Mouse (Mus musculus) midbrain, embryonic 12.5 days (tissue): ENCODE results near the gene Sstr3. TPM values are rescaled to one million over a fixed set of nuclear protein-coding genes. Genes with fewer than 3 reads are reported as not detected.

ENCODE experiments used
- ATAC-seq: fragments of 200-750 bp; cut with Nextera tagmentation; 2 replicates; pipeline ENCODE4 v1.8.0; 2017; ENCODE audit warnings: low read depth, moderate TSS enrichment, moderate library complexity; ENCODE audit not compliant: low FRiP score
- H3K27ac ChIP-seq: fragments of 300-500 bp; sonication (generic); replicated peaks from 2 replicates; pipeline ENCODE4 v1.5.1; 2016; ENCODE audit warnings: mild to moderate bottlenecking
- H3K27me3 ChIP-seq: fragments of 300-500 bp; sonication (generic); 2 replicates; pipeline ENCODE4 v1.6.1; 2016; ENCODE audit warnings: mild to moderate bottlenecking
- H3K36me3 ChIP-seq: fragments of 300-500 bp; sonication (generic); 2 replicates; pipeline ENCODE4 v1.6.1; 2016
- H3K4me1 ChIP-seq: fragments of 300-500 bp; sonication (generic); 2 replicates; pipeline ENCODE4 v1.6.1; 2016
- H3K4me2 ChIP-seq: fragments of 300-500 bp; sonication (generic); replicated peaks from 2 replicates; pipeline ENCODE4 v1.6.1; 2016; ENCODE audit warnings: mild to moderate bottlenecking, moderate library complexity
- H3K4me3 ChIP-seq: fragments of 300-500 bp; sonication (generic); 2 replicates; pipeline ENCODE4 v1.5.1; 2016; ENCODE audit warnings: mild to moderate bottlenecking
- H3K9ac ChIP-seq: fragments of 300-500 bp; sonication (generic); replicated peaks from 2 replicates; pipeline ENCODE4 v1.6.1; 2016; ENCODE audit warnings: mild to moderate bottlenecking, moderate library complexity
- H3K9me3 ChIP-seq: fragments of 300-500 bp; sonication (generic); 2 replicates; pipeline ENCODE4 v1.6.1; 2016; ENCODE audit warnings: mild to moderate bottlenecking
- WGBS: fragments of 180-500 bp; shearing (Covaris S2); methylation state at CpG from one replicate; pipeline ENCODE4 v1.1.7; 2016; 5-methylcytosine and 5-hydroxymethylcytosine counted together
- polyA plus RNA-seq: library from polyadenylated mRNA; unstranded; fragments of >200 nt; fragmentation: Nextera tagmentation; extraction: Ambion mirVana; gene quantifications from 2 replicates; pipeline ENCODE4 v1.2.1, GENCODE M21; 2016

The Sstr3 gene
- polyA plus RNA-seq, 1 experiment from 2014 or later, result 0.05 TPM

GRCm38 (mm10) chr15:78554545-78555313 lies 10.2 kb upstream of the Sstr3 start:
- H3K27ac ChIP-seq, result no peak overlapping the region
- H3K4me2 ChIP-seq, result peak overlapping the region; percentile 7; the same call in 1 of the 2 replicates
- H3K4me1 ChIP-seq, result no peaks in the 10 kb centered on the region
- H3K4me3 ChIP-seq, result no peak overlapping the region
- 72% methylated on average over 25 of the region's 25 CpGs for WGBS
- H3K9me3 ChIP-seq, result peaks cover 11% of the 10 kb centered on the region; the same call in 1 of the 2 replicates
- no peaks in the 10 kb centered on the region for H3K36me3 ChIP-seq
- no peaks in the 10 kb centered on the region for H3K27me3 ChIP-seq
- no peak overlapping the region for H3K9ac ChIP-seq
- no peak for ATAC-seq

GRCm38 (mm10) chr15:78549189-78549734 lies 4.8 kb upstream of the Sstr3 start:
- Histone ChIP-seq H3K9ac (no peak overlapping the region), H3K9me3 (peaks cover 11% of the 10 kb centered on the region; the same call in 1 of the 2 replicates), H3K27me3 (peaks cover 17% of the 10 kb centered on the region), H3K4me3 (no peak overlapping the region), H3K4me1 (peaks cover 20% of the 10 kb centered on the region), H3K27ac (no peak overlapping the region), H3K36me3 (no peaks in the 10 kb centered on the region), H3K4me2 (no peak overlapping the region)
- 82% methylated on average over 4 of the region's 4 CpGs for WGBS
- ATAC-seq, result no peak

- Histone ChIP-seq H3K36me3 (no peaks in the 10 kb centered on the region), H3K27ac (no peak overlapping the region), H3K9me3 (peaks cover 11% of the 10 kb centered on the region; the same call in 1 of the 2 replicates), H3K4me3 (no peak overlapping the region), H3K9ac (no peak overlapping the region), H3K4me1 (peaks cover 23% of the 10 kb centered on the region), H3K27me3 (peaks cover 22% of the 10 kb centered on the region), H3K4me2 (no peak overlapping the region)
- 76% methylated on average over 8 of the region's 8 CpGs for WGBS
- no peak for ATAC-seq
These were observed 4.2 kb upstream of the Sstr3 start for GRCm38 (mm10) chr15:78548711-78549110.

- no peak for ATAC-seq
- WGBS, result 18% methylated on average over 3 of the region's 3 CpGs
- Histone ChIP-seq H3K4me1 (peaks cover 23% of the 10 kb centered on the region), H3K9ac (no peak overlapping the region), H3K4me2 (no peak overlapping the region), H3K4me3 (no peak overlapping the region), H3K27me3 (peaks cover 26% of the 10 kb centered on the region), H3K9me3 (peaks cover 11% of the 10 kb centered on the region; the same call in 1 of the 2 replicates), H3K36me3 (no peaks in the 10 kb centered on the region), H3K27ac (peak overlapping the region; percentile 36; the same call in 1 of the 2 replicates)
These were observed 3.8 kb upstream of the Sstr3 start for GRCm38 (mm10) chr15:78548336-78548665.

- Histone ChIP-seq H3K4me1 (peaks cover 23% of the 10 kb centered on the region), H3K27me3 (peaks cover 28% of the 10 kb centered on the region), H3K27ac (peak overlapping the region; percentile 36; the same call in 1 of the 2 replicates), H3K36me3 (no peaks in the 10 kb centered on the region), H3K4me3 (no peak overlapping the region), H3K9me3 (peaks cover 5% of the 10 kb centered on the region; the same call in 1 of the 2 replicates), H3K9ac (no peak overlapping the region), H3K4me2 (no peak overlapping the region)
- no peak for ATAC-seq
- WGBS, result 58% methylated on average over 5 of the region's 5 CpGs
These were observed 3.2 kb upstream of the Sstr3 start for GRCm38 (mm10) chr15:78547415-78548335.

- ATAC-seq, result no peak
- Histone ChIP-seq H3K9me3 (peaks cover 4% of the 10 kb centered on the region; the same call in 1 of the 2 replicates), H3K27ac (no peak overlapping the region), H3K4me2 (no peak overlapping the region), H3K9ac (no peak overlapping the region), H3K27me3 (peaks cover 34% of the 10 kb centered on the region), H3K4me1 (peaks cover 25% of the 10 kb centered on the region), H3K4me3 (no peak overlapping the region), H3K36me3 (no peaks in the 10 kb centered on the region)
- 83% methylated on average over 4 of the region's 4 CpGs for WGBS
These were observed 1.6 kb upstream of the Sstr3 start for GRCm38 (mm10) chr15:78546060-78546459.

- peaks cover 54% of the 10 kb centered on the region for H3K27me3 ChIP-seq
- H3K9ac ChIP-seq, result no peak overlapping the region
- no peaks in the 10 kb centered on the region for H3K36me3 ChIP-seq
- WGBS, result 84% methylated on average over 15 of the region's 15 CpGs
- no peak overlapping the region for H3K4me2 ChIP-seq
- no peak overlapping the region for H3K4me3 ChIP-seq
- H3K27ac ChIP-seq, result no peak overlapping the region
- no peak for ATAC-seq
- H3K9me3 ChIP-seq, result no peaks in the 10 kb centered on the region
- peaks cover 25% of the 10 kb centered on the region for H3K4me1 ChIP-seq
These were observed 444 bp downstream of the Sstr3 start for GRCm38 (mm10) chr15:78544041-78544440.

- Histone ChIP-seq H3K27ac (no peak overlapping the region), H3K36me3 (no peaks in the 10 kb centered on the region), H3K27me3 (peaks cover 58% of the 10 kb centered on the region), H3K4me1 (peaks cover 15% of the 10 kb centered on the region), H3K9ac (no peak overlapping the region), H3K4me3 (no peak overlapping the region), H3K4me2 (no peak overlapping the region), H3K9me3 (no peaks in the 10 kb centered on the region)
- 80% methylated on average over 7 of the region's 7 CpGs for WGBS
- ATAC-seq, result no peak
These were observed 1.6 kb downstream of the Sstr3 start for GRCm38 (mm10) chr15:78542767-78543303.

- Histone ChIP-seq H3K4me2 (no peak overlapping the region), H3K4me1 (peaks cover 13% of the 10 kb centered on the region), H3K4me3 (no peak overlapping the region), H3K27ac (no peak overlapping the region), H3K9ac (no peak overlapping the region), H3K36me3 (no peaks in the 10 kb centered on the region), H3K9me3 (no peaks in the 10 kb centered on the region), H3K27me3 (peaks cover 58% of the 10 kb centered on the region)
- no peak for ATAC-seq
- WGBS, result 90% methylated on average over 3 of the region's 3 CpGs
These were observed 2.3 kb downstream of the Sstr3 start for GRCm38 (mm10) chr15:78542098-78542766.

GRCm38 (mm10) chr15:78541606-78542005 lies 2.9 kb downstream of the Sstr3 start:
- Histone ChIP-seq H3K9me3 (no peaks in the 10 kb centered on the region), H3K27me3 (peaks cover 58% of the 10 kb centered on the region), H3K4me3 (no peak overlapping the region), H3K4me1 (peaks cover 13% of the 10 kb centered on the region), H3K27ac (no peak overlapping the region), H3K36me3 (no peaks in the 10 kb centered on the region), H3K9ac (no peak overlapping the region), H3K4me2 (no peak overlapping the region)
- whole genome bisulfite sequencing, result 72% methylated on average over 3 of the region's 3 CpGs
- no peak for ATAC-seq

- H3K4me2 ChIP-seq, result no peak overlapping the region
- no peak overlapping the region for H3K4me3 ChIP-seq
- no peak for ATAC-seq
- no peaks in the 10 kb centered on the region for H3K9me3 ChIP-seq
- H3K36me3 ChIP-seq, result no peaks in the 10 kb centered on the region
- H3K4me1 ChIP-seq, result peaks cover 15% of the 10 kb centered on the region
- no peak overlapping the region for H3K9ac ChIP-seq
- WGBS, result 71% methylated on average over 3 of the region's 3 CpGs
- peaks cover 56% of the 10 kb centered on the region for H3K27me3 ChIP-seq
- H3K27ac ChIP-seq, result no peak overlapping the region
These were observed 3.4 kb downstream of the Sstr3 start for GRCm38 (mm10) chr15:78541036-78541435.
